Mouse (Mus musculus) cerebellum, adult 2 months (tissue): Measurements from ENCODE around the gene Slc38a11. TPM values are rescaled to one million over a fixed set of nuclear protein-coding genes. Genes with fewer than 3 reads are reported as not detected.
A peak's percentile ranks its signal among the peaks of the same experiment; 100 is the strongest.

Experiments used
- DNase-seq, 2 experiments: peaks; one replicate each; pipeline ENCODE4 v3.0.0; 2021
- H3K27ac ChIP-seq: fragments of 200-500 bp; 2 replicates; pipeline ENCODE4 v1.5.1; 2012; ENCODE audit warnings: low read length, control low read depth, inconsistent platforms; ENCODE audit not compliant: insufficient read depth
- H3K27me3 ChIP-seq: fragments of 200-500 bp; 2 replicates; pipeline ENCODE4 v1.6.1; 2012; ENCODE audit warnings: inconsistent platforms, mild to moderate bottlenecking, low read length, moderate library complexity; ENCODE audit not compliant: control insufficient read depth, insufficient read depth
- H3K4me1 ChIP-seq: fragments of 200-500 bp; 2 replicates; pipeline ENCODE4 v1.6.1; 2011; ENCODE audit warnings: low read length; ENCODE audit not compliant: control insufficient read depth, insufficient read depth
- H3K4me3 ChIP-seq: fragments of 200-500 bp; replicated peaks from 2 replicates; pipeline ENCODE3; 2011; ENCODE audit warnings: mild to moderate bottlenecking, low read depth, low read length, control low read depth; ENCODE audit not compliant: insufficient read depth
- CTCF ChIP-seq: fragments of 200-500 bp; IDR thresholded peaks from 2 replicates; pipeline ENCODE4 v1.5.1; 2011; ENCODE audit warnings: low read depth, mild to moderate bottlenecking, control low read depth, low read length, moderate library complexity, borderline replicate concordance; ENCODE audit not compliant: insufficient read depth
- POLR2A ChIP-seq: fragments of 200-500 bp; IDR thresholded peaks from 2 replicates; pipeline ENCODE4 v1.6.1; 2011; ENCODE audit warnings: low read length, control low read depth, borderline replicate concordance; ENCODE audit not compliant: insufficient read depth
- WGBS: fragments of 180-500 bp; shearing (Covaris S2); methylation state at CpG from one replicate; pipeline ENCODE4 v1.1.7; 2018; 5-methylcytosine and 5-hydroxymethylcytosine counted together
- polyA plus RNA-seq: library from polyadenylated mRNA; depleted of rRNA; stranded (reverse); fragments of >200 nt; gene quantifications from 2 replicates; pipeline ENCODE4 v1.2.3, GENCODE M21; 2012; rRNA removed

The Slc38a11 gene
- polyA plus RNA-seq: 2.6 and 2.8 TPM in 2 replicates

- no peak within 1 kb of the TSS for H3K27ac ChIP-seq
- DNase-seq: no peak
Observed at GRCm38 (mm10) chr2:65363828-65364497, at the start of gene Slc38a11. Slc38a11 (minus strand) TSS chr2:65364034.

GRCm38 (mm10) chr2:65407110-65407509 is 43.3 kb upstream of the Slc38a11 start:
- no peaks in the 10 kb centered on the region for H3K27me3 ChIP-seq
- TF ChIP-seq POLR2A (no peak), CTCF (no peak)
- no peak overlapping the region for H3K27ac ChIP-seq
- DNase-seq: no peak
- no peaks in the 10 kb centered on the region for H3K4me1 ChIP-seq
- no peak overlapping the region for H3K4me3 ChIP-seq
- WGBS: 64% methylated on average over 2 of the region's 2 CpGs

More at GRCm38 (mm10) chr2:65363828-65364497, at the start of gene Slc38a11:
- Histone ChIP-seq H3K4me3 (no peak within 1 kb of the TSS), H3K27me3 (no peaks in the 10 kb centered on the region), H3K4me1 (no peaks in the 10 kb centered on the region)
- TF ChIP-seq CTCF: no peak
- TF ChIP-seq POLR2A: no peak
- WGBS: 3% methylated on average over 18 of the region's 18 CpGs

DNA sequence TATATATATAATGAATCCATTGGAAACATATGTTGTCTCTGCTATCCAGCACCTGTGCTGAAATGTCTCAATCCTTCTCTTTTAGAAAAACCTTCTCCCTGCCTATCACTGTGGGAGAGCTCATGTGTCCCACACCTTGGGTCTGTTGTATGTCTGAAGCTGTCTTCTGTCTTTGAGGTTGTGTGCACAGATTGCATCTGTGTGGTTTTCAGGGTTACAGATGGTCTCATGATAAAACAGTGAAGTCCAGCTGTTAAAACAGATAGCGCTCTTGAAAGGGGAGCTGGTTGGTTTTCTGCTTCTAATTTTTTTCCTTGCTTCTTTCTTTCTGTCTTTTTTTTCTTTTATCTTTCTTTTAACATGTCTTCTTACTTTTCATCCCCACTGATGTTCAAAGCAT is 41.6 kb upstream of the Slc38a11 start:
- no peak for DNase-seq
- Histone ChIP-seq H3K4me1 (no peaks in the 10 kb centered on the region), H3K27ac (no peak overlapping the region), H3K4me3 (no peak overlapping the region), H3K27me3 (no peaks in the 10 kb centered on the region)
- TF ChIP-seq CTCF (no peak), POLR2A (no peak)
- WGBS: 94% methylated on average over 1 of the region's 1 CpGs

DNA sequence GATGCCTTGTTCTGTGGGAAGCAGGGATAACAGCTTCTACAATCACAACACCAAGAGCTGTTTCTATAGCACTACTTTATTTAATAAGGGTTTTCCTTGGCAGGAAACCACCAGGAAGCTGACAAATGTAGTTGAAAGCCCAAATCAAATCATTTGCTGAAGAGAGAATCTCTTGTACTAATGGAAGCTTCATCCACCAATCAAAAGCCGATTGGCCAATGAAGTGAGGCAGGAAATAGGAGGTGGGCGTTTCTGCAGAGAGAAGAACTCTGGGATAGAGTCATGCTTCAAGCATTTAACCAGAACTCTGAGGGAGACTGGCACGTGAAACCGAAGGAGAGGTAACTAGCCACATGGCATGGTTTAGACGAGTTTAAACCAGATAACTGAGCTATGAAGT is 38.2 kb upstream of the Slc38a11 start:
- Histone ChIP-seq H3K27ac (no peak overlapping the region), H3K4me3 (no peak overlapping the region), H3K4me1 (no peaks in the 10 kb centered on the region), H3K27me3 (no peaks in the 10 kb centered on the region)
- DNase-seq: no peak
- TF ChIP-seq POLR2A: no peak
- TF ChIP-seq CTCF: no peak
- 84% methylated on average over 5 of the region's 5 CpGs for WGBS

- TF ChIP-seq POLR2A (no peak), CTCF (no peak)
- no peaks in the 10 kb centered on the region for H3K4me1 ChIP-seq
- DNase-seq: no peak
- 85% methylated on average over 5 of the region's 5 CpGs for WGBS
- no peak overlapping the region for H3K27ac ChIP-seq
- H3K27me3 ChIP-seq: no peaks in the 10 kb centered on the region
- no peak overlapping the region for H3K4me3 ChIP-seq
Observed at GRCm38 (mm10) chr2:65399938-65400337, 36.1 kb upstream of the Slc38a11 start.

DNA sequence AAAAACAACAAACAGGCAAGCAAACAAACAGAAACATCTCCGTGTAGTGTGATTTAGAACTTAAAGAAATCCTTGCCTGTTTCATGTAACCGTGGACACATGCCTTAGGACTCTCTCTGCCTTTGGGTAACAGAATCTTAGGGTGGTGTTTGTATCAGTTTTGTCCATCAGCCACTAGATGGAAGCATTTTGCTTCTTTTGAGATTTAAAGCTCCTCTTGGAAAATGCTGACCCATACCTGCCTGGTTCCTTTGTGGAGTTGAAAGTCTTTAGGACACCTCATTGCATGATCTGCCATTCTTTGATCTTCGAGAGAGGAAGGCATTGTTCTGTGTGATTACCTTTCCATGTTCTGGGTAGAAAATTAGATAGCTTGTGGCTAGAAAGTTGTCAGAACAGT is 32.3 kb upstream of the Slc38a11 start:
- peak in 1 of 2 experiments; percentile 22 for DNase-seq
- peak; percentile 4; the same call in 1 of the 2 replicates for TF ChIP-seq CTCF
- no peak for TF ChIP-seq POLR2A
- Histone ChIP-seq H3K4me1 (no peaks in the 10 kb centered on the region), H3K4me3 (no peak overlapping the region), H3K27me3 (no peaks in the 10 kb centered on the region), H3K27ac (no peak overlapping the region)
- 23% methylated on average over 3 of the region's 3 CpGs for WGBS

GRCm38 (mm10) chr2:65393061-65393460 is 29.2 kb upstream of the Slc38a11 start:
- no peak overlapping the region for H3K4me3 ChIP-seq
- no peaks in the 10 kb centered on the region for H3K27me3 ChIP-seq
- WGBS: 48% methylated on average over 4 of the region's 4 CpGs
- no peak overlapping the region for H3K27ac ChIP-seq
- DNase-seq: no peak
- TF ChIP-seq POLR2A (no peak), CTCF (no peak)
- no peaks in the 10 kb centered on the region for H3K4me1 ChIP-seq

DNA sequence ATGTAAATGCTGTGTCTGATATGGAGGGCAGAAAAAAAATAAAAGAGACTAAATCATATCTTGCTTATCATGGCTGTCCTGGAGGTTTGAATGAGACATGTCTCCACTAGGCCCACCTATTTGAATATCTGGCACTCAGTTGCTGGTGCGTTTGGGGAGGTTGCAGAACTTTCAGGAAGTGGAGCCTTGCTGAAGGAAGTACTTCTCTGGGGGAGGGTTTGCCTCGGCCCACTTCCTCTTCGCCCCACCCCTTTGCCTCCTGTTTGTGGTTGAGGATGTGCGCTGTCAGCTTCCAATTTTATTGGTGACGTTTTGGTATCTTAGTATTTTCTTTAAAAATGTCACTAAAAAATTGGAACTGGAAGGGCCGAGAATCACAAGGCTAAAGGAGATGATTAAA is 27.5 kb upstream of the Slc38a11 start:
- no peak for DNase-seq
- Histone ChIP-seq H3K4me1 (no peaks in the 10 kb centered on the region), H3K27ac (no peak overlapping the region), H3K4me3 (no peak overlapping the region), H3K27me3 (no peaks in the 10 kb centered on the region)
- whole genome bisulfite sequencing: 86% methylated on average over 6 of the region's 6 CpGs
- TF ChIP-seq POLR2A (no peak), CTCF (no peak)
